Mouse (Mus musculus): ENCODE measurements around the gene Gm3336.
A peak's percentile ranks its signal among the peaks of the same experiment; 100 is the strongest.

Gene Gm3336

DNA sequence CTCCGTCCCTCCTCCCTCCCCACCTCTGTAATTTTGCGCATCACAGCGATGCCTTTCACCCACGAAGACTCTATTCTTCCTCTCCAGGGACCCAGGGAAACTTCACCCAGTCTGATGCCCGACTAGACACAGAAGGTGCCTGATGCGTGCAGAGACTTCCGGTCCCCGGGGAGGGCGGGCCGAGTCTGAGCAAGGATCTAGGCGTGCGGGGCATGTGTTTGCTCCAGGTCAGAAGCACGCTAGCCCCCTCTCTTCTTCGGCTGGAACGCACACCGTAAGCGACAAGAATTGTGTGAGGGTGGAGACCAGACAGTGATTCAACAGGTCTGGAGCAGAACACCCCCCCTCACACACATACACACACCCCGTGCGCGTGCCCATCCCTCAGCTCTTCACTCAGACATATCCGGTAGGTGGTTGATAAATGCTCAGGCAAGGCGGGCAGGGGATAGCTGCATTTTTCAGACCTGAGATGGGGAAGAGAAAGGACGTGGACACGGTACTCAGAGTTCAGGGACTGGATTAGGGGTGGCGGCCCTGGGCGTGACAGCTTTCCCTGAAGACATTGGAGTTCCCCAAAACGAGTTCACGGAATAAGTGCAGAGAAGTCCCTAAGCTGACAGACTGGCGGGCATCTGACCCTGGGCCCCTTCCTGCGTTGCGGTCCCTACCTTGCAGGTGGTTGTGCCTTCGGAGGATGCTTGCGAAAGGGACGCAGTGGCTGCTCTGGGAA lies 47.7 kb downstream of the Gm3336 start:
- DNase-seq: no peak

GRCm38 (mm10) chr8:70766571-70767440 lies 48.5 kb downstream of the Gm3336 start:
- peak; percentile 99 for DNase-seq

DNA sequence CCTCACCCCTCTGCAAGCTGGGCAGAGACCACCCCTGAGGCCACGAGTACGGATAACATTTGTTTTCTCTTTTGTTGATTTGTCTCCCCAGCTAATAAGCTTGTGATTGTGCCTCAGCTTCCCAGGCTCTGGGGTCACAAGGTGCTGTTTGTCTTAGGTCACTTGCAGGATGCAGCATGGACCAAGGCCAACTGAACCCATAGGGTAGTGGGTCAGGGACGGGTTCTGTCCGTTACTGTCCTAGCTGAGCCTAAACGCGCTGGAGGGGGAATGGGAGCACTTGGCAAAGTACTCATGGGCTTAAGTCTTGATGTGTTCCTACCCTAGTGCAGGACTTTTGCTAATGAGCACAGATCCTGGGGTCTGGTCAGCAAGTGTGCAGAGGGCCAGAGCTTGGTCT lies 49.2 kb downstream of the Gm3336 start:
- DNase-seq: no peak

- peak; percentile 98 for DNase-seq
These were observed 50.0 kb downstream of the Gm3336 start for GRCm38 (mm10) chr8:70768231-70768776.

GRCm38 (mm10) chr8:70768956-70769355 lies 50.6 kb downstream of the Gm3336 start:
- peak; percentile 97 for DNase-seq

GRCm38 (mm10) chr8:70769359-70769758 lies 51.0 kb downstream of the Gm3336 start:
- DNase-seq: peak; percentile 99

DNA sequence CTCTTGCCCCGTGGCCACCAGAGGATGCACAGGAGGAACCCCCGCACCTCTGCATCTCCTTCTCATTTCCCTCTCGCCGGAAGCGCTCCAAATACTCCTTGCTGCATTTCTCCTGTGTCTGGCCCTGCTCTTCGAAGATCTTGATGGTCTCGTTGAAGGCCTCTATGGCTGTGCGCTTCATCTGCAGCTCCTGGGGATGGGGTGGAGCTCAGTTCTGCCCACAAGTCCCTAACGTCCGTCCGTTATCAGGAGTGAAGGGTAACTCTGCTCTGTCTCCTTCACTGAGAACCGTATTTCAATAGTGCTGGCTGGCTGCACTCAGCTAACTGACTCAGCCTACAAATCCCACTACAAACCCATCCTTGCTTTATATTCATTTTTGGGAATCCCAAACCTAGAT lies 51.5 kb downstream of the Gm3336 start:
- DNase-seq: no peak

- DNase-seq: no peak
These were observed 52.4 kb downstream of the Gm3336 start for GRCm38 (mm10) chr8:70770748-70771147.

DNA sequence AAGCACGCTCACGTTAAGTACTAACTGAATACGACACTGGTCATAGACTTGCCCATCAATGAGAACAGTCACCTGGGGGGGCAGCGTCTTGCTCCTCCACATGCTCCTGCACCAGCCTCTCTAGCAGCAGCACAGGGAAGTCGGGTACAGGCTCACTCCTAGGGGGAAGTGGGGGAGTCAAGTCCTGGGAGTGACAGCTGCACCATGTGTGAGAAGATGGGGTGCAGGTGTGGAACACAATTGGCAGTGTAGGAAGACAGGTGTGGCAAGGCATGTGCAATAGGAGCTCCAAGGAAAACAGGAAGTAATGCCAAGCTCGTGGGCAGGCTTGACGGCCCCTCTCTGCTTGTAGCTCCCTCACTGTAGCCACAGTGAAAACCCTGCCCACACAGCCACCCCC lies 52.9 kb downstream of the Gm3336 start:
- no peak for DNase-seq

DNA sequence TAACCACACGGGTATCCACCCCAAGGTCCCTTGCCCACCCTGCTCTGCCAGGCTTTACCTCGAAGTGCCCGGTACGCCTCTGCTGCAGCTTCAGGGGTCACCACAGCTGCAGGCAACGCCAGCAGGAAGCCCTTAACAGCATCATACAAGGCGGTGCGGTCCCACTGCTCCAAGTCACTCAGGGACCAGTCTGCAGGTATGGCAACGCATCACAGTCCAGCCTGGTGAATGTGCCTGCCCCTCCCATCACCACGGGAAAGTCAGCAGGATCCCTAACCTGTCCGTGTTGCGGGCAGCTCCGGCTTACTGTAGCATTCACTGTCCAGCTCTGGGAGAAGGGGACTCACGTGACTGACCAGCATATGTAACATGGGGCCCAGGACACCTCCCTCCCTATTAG lies 53.7 kb downstream of the Gm3336 start:
- no peak for DNase-seq
